Mouse (Mus musculus) forebrain, embryonic 16.5 days (tissue): ENCODE results near the gene Fdx1. TPM values are rescaled to one million over a fixed set of nuclear protein-coding genes. Genes with fewer than 3 reads are reported as not detected.

Experiments used
- ATAC-seq: fragments of 200-750 bp; cut with Nextera tagmentation; 2 replicates; pipeline ENCODE4 v1.8.0; 2017; ENCODE audit warnings: mild to moderate bottlenecking, moderate library complexity
- H3K27ac ChIP-seq: fragments of 300-500 bp; sonication (generic); 2 replicates; pipeline ENCODE4 v1.5.1; 2014; ENCODE audit warnings: low read length, control low read depth
- H3K27me3 ChIP-seq: fragments of 300-500 bp; sonication (generic); replicated peaks from 2 replicates; pipeline ENCODE4 v1.6.1; 2014; ENCODE audit warnings: low read length; ENCODE audit not compliant: control insufficient read depth, insufficient read depth
- H3K36me3 ChIP-seq: fragments of 300-500 bp; sonication (generic); 2 replicates; pipeline ENCODE4 v1.6.1; 2014; ENCODE audit not compliant: control insufficient read depth, insufficient read depth
- H3K4me1 ChIP-seq: fragments of 300-500 bp; sonication (generic); replicated peaks from 2 replicates; pipeline ENCODE4 v1.6.1; 2014; ENCODE audit warnings: low read length; ENCODE audit not compliant: control insufficient read depth, insufficient read depth
- H3K4me2 ChIP-seq: fragments of 300-500 bp; sonication (generic); 2 replicates; pipeline ENCODE4 v1.6.1; 2014; ENCODE audit warnings: mild to moderate bottlenecking, low read length, control low read depth
- H3K4me3 ChIP-seq: fragments of 300-500 bp; sonication (generic); replicated peaks from 2 replicates; pipeline ENCODE4 v1.5.1; 2014; ENCODE audit warnings: mild to moderate bottlenecking, low read length, control low read depth
- H3K9ac ChIP-seq: fragments of 300-500 bp; sonication (generic); replicated peaks from 2 replicates; pipeline ENCODE4 v1.6.1; 2014; ENCODE audit warnings: low read depth, low read length, control low read depth
- H3K9me3 ChIP-seq: fragments of 300-500 bp; sonication (generic); 2 replicates; pipeline ENCODE4 v1.6.1; 2016; ENCODE audit warnings: low read length; ENCODE audit not compliant: control insufficient read depth
- WGBS: fragments of 180-500 bp; shearing (Covaris S2); extraction: QIAGEN DNeasy Blood & Tissue Kit; methylation state at CpG from one replicate; pipeline ENCODE4 v1.1.7; 2014; 5-methylcytosine and 5-hydroxymethylcytosine counted together
- polyA plus RNA-seq: library from polyadenylated mRNA; unstranded; fragments of >200 nt; fragmentation: Nextera tagmentation; extraction: Ambion mirVana; gene quantifications from 2 replicates; pipeline ENCODE4 v1.2.1, GENCODE M21; 2015

The Fdx1 gene
- polyA plus RNA-seq, 1 experiment from 2014 or later, result 38.7 TPM

- Histone ChIP-seq H3K9me3 (no peaks in the 10 kb centered on the region), H3K36me3 (no peaks in the 10 kb centered on the region), H3K4me1 (no peaks in the 10 kb centered on the region), H3K9ac (no peak overlapping the region), H3K27me3 (no peaks in the 10 kb centered on the region), H3K4me3 (no peak overlapping the region), H3K27ac (no peak overlapping the region), H3K4me2 (no peak overlapping the region)
- WGBS, result 71% methylated on average over 3 of the region's 3 CpGs
- no peak for ATAC-seq
Observed at GRCm38 (mm10) chr9:51973846-51974245, 10.5 kb upstream of the Fdx1 start.

DNA sequence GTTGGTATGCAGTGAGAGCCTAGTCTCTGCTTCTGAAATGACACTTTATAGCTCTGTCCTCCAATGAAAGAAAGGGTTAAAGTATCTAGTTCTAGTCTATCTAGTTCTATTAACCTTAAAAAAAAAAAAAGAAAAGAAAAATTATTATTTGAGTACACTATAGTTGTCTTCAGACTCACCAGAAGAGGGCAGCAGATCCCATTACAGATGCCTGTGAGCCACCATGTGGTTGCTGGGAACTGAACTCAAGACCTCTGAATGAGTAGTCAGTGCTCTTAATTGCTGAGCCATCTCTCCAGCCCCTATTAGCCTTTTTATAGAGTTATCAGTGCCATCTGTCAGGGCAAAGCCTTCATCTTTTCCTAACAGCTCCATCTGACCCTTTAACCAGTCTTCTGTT is 3.0 kb upstream of the Fdx1 start:
- Histone ChIP-seq H3K9me3 (no peaks in the 10 kb centered on the region), H3K4me3 (no peak overlapping the region), H3K4me2 (no peak overlapping the region), H3K4me1 (peaks cover 16% of the 10 kb centered on the region), H3K27me3 (0 out of 2 replicates have a peak, but pooled peaks cover 2% of the 10 kb centered on the region), H3K9ac (no peak overlapping the region), H3K27ac (no peak overlapping the region), H3K36me3 (no peaks in the 10 kb centered on the region)
- ATAC-seq, result no peak

DNA sequence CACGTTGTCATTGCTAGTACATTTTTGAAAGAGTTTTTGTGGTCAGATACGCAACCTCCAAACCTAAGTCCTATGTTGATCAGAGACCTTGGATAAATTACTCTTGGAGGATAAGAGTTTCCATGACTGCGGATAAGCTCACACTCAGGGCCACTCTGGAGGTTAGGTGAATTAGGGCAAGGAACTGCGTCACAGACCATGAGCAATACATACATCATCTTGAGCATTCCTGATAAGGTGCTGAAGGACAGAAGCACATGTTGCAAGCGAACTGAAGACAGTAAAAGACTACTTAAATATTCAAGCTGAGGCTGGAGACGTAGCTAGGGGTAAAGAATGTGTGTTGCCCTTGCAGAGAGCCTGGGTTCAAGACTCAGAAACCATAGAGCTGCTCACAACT is 754 bp upstream of the Fdx1 start:
- Histone ChIP-seq H3K36me3 (no peaks in the 10 kb centered on the region), H3K27me3 (0 out of 2 replicates have a peak, but pooled peaks cover 2% of the 10 kb centered on the region), H3K9ac (no peak overlapping the region), H3K27ac (no peak overlapping the region), H3K4me3 (no peak overlapping the region), H3K4me1 (peaks cover 26% of the 10 kb centered on the region), H3K4me2 (no peak overlapping the region), H3K9me3 (no peaks in the 10 kb centered on the region)
- ATAC-seq, result no peak
- WGBS, result 79% methylated on average over 6 of the region's 6 CpGs

- H3K9me3 ChIP-seq, result no peaks in the 10 kb centered on the region
- H3K4me2 ChIP-seq, result peak overlapping the region; percentile 25
- peak overlapping the region; percentile 17; the same call in 1 of the 2 replicates for H3K9ac ChIP-seq
- H3K27ac ChIP-seq, result no peak overlapping the region
- H3K27me3 ChIP-seq, result 0 out of 2 replicates have a peak, but pooled peaks cover 2% of the 10 kb centered on the region
- peaks cover 29% of the 10 kb centered on the region for H3K4me1 ChIP-seq
- WGBS, result 34% methylated on average over 6 of the region's 6 CpGs
- no peak overlapping the region for H3K4me3 ChIP-seq
- no peak for ATAC-seq
- 0 out of 2 replicates have a peak, but pooled peaks cover under 1% of the 10 kb centered on the region for H3K36me3 ChIP-seq
Observed at GRCm38 (mm10) chr9:51961190-51961909, 2.0 kb downstream of the Fdx1 start.

DNA sequence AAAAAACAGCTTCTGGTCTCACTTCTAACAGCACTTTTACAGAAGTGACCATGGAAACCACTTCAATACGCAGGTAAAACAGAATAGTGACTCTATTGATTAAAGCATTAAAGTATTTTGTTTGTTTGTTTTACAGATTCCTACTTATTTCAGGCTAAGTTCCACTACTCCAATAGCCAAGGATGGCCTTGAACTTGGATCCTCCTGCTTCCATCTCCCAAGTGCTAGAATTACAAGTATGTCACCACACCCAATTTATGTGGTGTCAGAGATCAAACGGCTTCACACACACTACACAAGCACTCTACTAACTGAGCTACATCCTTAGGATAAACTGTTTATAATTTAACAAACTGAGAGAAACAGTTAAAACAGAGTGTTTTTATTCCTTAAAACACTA is 3.0 kb downstream of the Fdx1 start:
- 0 out of 2 replicates have a peak, but pooled peaks cover 3% of the 10 kb centered on the region for H3K36me3 ChIP-seq
- no peak overlapping the region for H3K27ac ChIP-seq
- H3K4me2 ChIP-seq, result no peak overlapping the region
- 0 out of 2 replicates have a peak, but pooled peaks cover 2% of the 10 kb centered on the region for H3K27me3 ChIP-seq
- peaks cover 29% of the 10 kb centered on the region for H3K4me1 ChIP-seq
- no peak for ATAC-seq
- no peak overlapping the region for H3K9ac ChIP-seq
- no peak overlapping the region for H3K4me3 ChIP-seq
- WGBS, result 91% methylated on average over 2 of the region's 2 CpGs
- H3K9me3 ChIP-seq, result no peaks in the 10 kb centered on the region

- peak; percentile 47 for ATAC-seq
- H3K27me3 ChIP-seq, result no peaks in the 10 kb centered on the region
- no peak overlapping the region for H3K9ac ChIP-seq
Observed at GRCm38 (mm10) chr9:51958981-51959380, 4.4 kb downstream of the Fdx1 start.

GRCm38 (mm10) chr9:51957025-51957424 is 6.3 kb downstream of the Fdx1 start:
- Histone ChIP-seq H3K4me2 (no peak overlapping the region), H3K36me3 (peaks cover 3% of the 10 kb centered on the region; the same call in 1 of the 2 replicates), H3K4me1 (peaks cover 19% of the 10 kb centered on the region), H3K27me3 (no peaks in the 10 kb centered on the region), H3K4me3 (no peak overlapping the region), H3K9me3 (no peaks in the 10 kb centered on the region), H3K27ac (no peak overlapping the region), H3K9ac (no peak overlapping the region)
- WGBS, result 90% methylated on average over 8 of the region's 8 CpGs
- no peak for ATAC-seq

More at GRCm38 (mm10) chr9:51958981-51959380, 4.4 kb downstream of the Fdx1 start:
- no peak overlapping the region for H3K4me3 ChIP-seq
- peaks cover 29% of the 10 kb centered on the region for H3K4me1 ChIP-seq
- H3K27ac ChIP-seq, result no peak overlapping the region
- H3K36me3 ChIP-seq, result 0 out of 2 replicates have a peak, but pooled peaks cover 3% of the 10 kb centered on the region
- no peak overlapping the region for H3K4me2 ChIP-seq
- H3K9me3 ChIP-seq, result no peaks in the 10 kb centered on the region

GRCm38 (mm10) chr9:51956484-51956883 is 6.9 kb downstream of the Fdx1 start:
- Histone ChIP-seq H3K9me3 (no peaks in the 10 kb centered on the region), H3K9ac (no peak overlapping the region), H3K27ac (no peak overlapping the region), H3K4me3 (no peak overlapping the region), H3K4me1 (peaks cover 15% of the 10 kb centered on the region), H3K36me3 (peaks cover 3% of the 10 kb centered on the region; the same call in 1 of the 2 replicates), H3K4me2 (no peak overlapping the region), H3K27me3 (no peaks in the 10 kb centered on the region)
- no peak for ATAC-seq
- 62% methylated on average over 2 of the region's 2 CpGs for WGBS

DNA sequence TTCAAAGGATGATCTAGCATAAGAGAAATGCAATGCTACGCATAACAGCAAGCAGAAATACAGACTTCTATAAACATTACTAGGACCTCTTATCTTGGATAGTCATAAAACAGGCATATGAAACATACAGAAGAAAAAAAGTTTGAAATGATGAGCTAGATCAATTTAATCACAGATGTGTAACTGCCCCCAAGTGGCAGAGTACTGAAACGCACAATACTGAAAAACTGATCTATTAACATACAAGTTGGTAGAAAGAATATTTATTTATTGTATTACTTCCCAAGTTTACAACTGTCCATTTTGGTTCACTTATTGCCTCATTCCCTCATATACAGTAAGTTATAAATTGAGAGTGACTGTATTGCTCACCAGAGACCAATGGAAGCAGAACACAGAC is 12.0 kb downstream of the Fdx1 start:
- Histone ChIP-seq H3K36me3 (peaks cover 2% of the 10 kb centered on the region; the same call in 1 of the 2 replicates), H3K9ac (no peak overlapping the region), H3K27ac (no peak overlapping the region), H3K4me3 (no peak overlapping the region), H3K27me3 (no peaks in the 10 kb centered on the region), H3K4me2 (no peak overlapping the region), H3K9me3 (no peaks in the 10 kb centered on the region), H3K4me1 (no peaks in the 10 kb centered on the region)
- 80% methylated on average over 2 of the region's 2 CpGs for WGBS
- no peak for ATAC-seq
